Mouse (Mus musculus): Measurements from ENCODE around the gene Ddx5.

GRCm38 (mm10) chr11:106766611-106767162 is 22.3 kb downstream of the Ddx5 start:
- TF ChIP-seq CTCF (conservative IDR thresholded peaks at IDR 0.05; ENCODE audit: insufficient read depth, insufficient read length, low read depth, low read length) (no peak), POLR2A (IDR thresholded peaks at IDR 0.05; ENCODE audit: low read depth, low read length) (no peak)

Data from kidney, adult 2 months (tissue).